Mouse (Mus musculus) yolk sac, embryonic 10.5 days (tissue): ENCODE results near the gene Msi2.

ENCODE experiments used
- DNase-seq: peaks from one replicate; pipeline ENCODE4 v3.0.0-alpha.2; 2017; ENCODE audit warnings: low spot score

Gene Msi2

GRCm38 (mm10) chr11:88514151-88514926 is 204.0 kb downstream of the Msi2 start:
- DNase-seq = no peak

DNA sequence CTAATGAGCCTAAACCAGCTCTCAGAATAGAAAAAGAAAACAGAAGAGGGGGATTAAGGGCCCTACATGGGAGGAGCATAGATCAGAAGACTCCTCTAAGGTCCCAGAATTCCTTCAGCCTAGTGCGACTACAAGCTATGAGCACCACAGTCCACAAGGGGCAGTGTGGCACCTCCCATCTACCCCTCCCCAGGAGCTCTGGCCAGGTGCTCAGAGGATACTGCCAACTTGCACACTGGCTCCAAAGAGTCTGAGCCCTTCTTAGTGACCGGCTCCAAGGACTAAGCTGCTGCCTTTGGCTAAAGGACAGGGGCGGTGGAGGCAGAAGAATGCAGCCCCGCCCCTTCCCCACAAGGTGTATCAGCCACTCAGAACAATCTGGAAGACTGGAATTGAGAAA is 205.7 kb downstream of the Msi2 start:
- peak; percentile 26 for DNase-seq

- no peak for DNase-seq
These were observed 207.9 kb downstream of the Msi2 start for GRCm38 (mm10) chr11:88510282-88510850.

DNA sequence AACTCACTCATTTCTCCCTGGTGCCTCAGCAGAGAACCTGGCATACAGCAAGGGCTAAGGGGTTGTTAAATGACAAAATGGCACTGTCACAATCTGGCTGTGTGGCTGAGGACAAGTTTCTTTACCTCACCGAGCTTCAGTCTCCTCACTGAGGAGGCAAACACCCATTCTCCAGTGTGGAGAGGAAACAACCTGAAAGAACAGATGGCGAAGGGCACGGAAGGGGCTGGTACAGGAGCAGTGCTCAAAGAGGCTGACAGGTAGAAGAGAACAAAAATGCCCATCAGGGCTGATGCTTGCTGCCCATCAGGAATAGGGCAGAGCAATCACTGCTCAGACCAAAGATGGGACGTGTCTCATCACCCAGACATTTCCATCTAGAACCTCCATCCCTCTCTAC is 208.8 kb downstream of the Msi2 start:
- DNase-seq = no peak

DNA sequence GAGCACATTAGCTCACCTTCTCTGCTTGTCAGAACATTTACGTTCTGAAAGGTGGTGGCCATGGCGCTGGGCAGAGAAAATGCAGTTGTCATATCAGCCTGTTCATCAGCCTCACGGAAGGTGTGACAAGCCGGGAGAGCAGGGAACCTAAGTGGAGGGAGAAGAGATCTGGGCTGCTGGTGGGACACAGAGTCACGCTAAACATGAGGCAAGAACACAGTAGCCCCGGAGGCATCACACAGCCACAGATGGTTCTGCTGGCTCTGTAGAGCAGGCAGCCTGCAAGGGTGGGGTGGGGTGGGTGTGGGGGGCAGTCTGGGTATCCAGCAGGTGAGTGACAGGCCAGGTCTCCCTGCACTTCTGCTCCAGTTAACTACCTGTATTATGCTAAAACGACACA is 210.2 kb downstream of the Msi2 start:
- DNase-seq = no peak

- DNase-seq = no peak
These were observed 211.5 kb downstream of the Msi2 start for GRCm38 (mm10) chr11:88506544-88507419.

DNA sequence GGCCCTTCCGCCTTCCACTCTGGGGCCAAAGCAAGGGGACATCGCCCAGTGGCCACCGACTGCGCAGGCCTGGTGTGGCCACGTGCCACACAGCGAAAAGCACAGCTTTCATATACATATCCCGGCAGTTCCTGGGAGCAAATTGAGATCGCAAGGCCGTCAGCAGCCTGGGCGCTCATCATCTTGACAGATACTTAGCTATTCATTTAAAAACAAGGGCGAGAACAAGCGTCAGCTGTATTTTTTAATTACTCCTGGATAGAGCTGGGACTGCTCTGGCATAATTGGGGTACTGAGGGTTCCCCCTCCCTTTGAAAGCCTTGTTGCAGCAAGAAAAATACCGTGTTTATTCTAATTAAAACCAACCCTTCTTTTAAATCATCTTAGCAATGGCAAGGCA is 212.2 kb downstream of the Msi2 start:
- no peak for DNase-seq

DNA sequence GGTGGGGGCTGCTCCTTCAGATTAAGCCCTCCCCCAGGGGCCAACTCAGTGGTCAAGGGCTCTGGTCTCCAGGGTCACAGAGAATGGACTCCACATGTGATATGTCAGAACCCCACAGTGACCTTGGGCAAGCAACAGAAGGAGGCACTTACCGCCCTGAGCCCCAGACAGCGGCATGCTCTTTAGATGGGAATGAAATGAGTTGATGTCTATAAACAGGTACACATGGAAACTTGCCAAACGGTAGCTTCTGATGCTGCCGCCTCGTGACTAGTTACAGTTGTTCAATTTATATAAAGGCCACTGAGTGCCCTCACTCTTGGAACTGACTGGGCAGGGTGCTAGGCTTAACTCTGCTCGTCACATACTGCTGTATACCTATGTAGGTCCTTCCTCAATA is 215.7 kb downstream of the Msi2 start:
- DNase-seq = no peak

DNA sequence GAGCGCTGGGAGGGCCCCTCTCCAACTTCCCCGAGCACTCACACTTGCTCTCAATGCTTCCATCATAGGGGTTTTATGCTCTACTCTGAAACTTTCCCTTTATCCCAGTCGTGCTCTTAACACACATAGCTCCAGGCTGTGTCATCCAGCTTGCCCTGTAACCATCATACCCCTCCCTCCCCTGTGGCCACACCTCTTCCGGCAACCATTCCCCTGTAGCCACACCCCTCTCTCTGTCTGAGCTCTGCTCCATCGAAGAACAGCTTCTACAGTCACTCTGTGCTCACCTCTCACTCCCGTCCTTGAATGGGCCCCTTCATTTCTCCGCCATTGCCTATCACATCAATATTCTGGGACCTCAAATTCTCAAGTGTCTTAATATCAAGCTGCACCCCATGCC is 219.8 kb downstream of the Msi2 start:
- no peak for DNase-seq

- no peak for DNase-seq
These were observed 221.9 kb downstream of the Msi2 start for GRCm38 (mm10) chr11:88496460-88496859.

DNA sequence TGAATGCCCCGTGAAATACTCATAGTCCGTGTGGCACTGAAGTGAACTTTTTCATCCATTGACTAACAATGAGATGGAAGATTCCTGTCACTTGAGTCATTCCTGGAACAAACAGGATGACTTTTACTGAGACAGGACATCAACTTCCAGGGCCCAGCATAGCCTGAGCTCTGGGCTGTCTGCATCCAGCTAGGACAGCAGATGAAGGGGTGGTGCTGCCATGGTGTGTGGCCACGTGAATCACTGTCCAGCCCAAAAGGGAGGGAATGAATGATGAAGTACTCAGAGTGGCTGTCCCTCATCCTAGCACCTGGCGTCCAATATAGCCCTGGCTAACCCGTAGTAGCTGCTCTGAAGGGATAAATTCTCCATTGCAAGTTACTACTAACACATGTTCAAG is 222.6 kb downstream of the Msi2 start:
- DNase-seq = no peak

GRCm38 (mm10) chr11:88495018-88495417 is 223.3 kb downstream of the Msi2 start:
- DNase-seq = no peak

DNA sequence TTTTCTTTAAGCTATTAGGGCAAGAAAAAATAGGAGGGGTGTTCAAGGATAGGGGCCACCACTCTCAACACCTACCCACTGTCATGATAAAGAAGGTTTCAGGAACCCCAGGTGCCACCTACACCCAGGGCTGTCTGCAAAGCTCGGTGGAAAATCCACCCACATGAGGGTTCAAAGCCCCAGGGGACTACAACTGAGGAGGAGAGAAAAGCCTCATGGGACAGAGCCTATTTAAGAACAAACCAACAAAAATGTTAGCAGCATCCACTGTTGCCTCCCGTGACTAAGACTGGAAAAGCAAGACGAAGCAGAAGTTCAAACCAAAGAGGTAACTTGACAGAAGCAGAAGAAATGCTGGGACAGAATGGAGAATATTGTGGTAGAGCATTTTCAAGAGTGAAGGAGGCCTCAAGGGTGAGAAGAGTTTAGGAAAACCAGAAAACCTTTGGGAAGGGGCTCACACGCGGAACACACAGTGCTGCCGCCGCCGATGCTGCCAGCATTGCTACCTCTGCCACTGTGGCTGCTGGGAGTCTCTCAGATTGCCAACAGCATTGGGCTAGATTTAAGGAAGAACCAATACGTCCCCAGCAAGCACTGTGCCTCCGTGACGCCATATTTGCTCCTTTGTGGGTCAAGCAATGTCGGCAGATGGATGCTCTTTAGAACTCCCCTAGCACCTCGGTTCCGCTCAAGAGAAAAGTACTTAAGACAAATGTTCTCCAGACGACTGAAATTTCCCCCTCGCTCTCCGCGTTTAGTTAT is 224.3 kb downstream of the Msi2 start:
- no peak for DNase-seq

GRCm38 (mm10) chr11:88492585-88492984 is 225.7 kb downstream of the Msi2 start:
- no peak for DNase-seq

- no peak for DNase-seq
These were observed 228.3 kb downstream of the Msi2 start for GRCm38 (mm10) chr11:88489985-88490384.

DNA sequence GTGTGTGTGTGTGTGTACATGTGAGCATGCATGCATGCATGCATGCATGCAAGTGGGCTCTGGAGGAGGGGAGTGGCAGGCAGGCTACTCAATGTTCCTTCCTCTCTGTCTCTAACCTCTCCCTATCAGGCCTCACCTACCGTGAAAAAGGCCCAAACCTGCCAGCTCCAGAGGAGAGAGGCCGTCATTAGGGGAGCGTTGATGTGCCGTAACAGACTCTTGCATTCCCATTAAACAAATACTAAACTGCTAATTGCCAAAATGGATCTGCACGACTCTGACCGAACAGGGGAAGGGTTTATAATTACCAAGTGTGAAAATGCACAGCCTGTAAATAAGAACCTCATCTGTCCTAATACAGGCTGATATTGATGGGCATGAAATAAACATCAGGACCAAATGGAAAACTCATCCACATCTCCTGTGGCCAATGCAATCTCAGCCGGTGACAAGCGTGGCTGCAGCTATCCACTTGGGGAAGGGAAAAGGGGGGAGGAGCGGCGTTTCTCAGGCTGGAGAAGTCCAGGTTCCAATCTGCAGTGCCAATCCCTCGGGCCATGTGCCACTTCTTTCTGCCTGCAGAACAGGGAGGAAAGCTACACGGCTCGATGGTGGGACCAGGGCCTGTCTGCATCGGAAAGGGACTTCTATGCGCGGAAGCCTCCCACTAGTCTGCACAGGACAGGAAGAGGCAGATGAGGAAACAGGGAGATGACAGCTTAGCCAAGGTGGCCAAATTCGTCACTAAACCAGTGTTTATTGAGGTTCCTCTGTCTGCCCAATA is 229.2 kb downstream of the Msi2 start:
- no peak for DNase-seq

DNA sequence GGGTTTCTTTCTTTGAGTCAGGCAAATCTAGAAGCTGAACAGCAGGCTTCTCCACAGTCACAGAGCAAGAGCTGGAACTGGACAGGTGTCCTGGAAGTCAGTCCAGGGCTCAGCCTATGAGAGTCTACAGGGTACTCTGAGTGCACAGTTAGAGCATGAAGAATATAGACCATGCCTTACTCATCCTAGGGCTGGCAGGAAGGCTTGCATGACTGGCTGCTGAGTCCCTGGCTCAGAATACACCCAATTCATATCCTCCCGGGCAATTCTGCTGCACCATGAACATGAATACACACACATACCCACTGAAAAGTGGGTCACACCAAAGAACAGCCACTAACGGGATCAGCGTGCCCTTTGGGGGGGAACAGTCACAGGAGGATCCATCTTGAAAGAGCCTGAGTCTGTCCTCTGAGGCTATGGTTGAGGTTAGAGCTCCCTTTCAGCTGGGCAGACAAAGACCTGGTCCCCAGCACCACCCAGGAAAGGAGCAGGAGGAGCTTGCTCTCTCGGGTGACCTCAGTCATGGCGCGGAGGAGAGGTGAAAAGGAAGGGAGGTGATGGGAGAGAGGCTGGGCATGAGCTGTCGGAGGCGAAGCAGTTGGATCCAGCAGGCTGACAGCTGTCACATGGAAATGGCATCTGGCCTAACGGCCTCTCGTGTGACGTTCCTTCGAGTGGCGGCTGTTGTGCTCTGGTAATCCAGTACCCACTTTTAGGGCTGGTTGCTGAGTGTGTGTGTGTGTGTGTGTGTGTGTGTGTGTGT is 230.0 kb downstream of the Msi2 start:
- no peak for DNase-seq

DNA sequence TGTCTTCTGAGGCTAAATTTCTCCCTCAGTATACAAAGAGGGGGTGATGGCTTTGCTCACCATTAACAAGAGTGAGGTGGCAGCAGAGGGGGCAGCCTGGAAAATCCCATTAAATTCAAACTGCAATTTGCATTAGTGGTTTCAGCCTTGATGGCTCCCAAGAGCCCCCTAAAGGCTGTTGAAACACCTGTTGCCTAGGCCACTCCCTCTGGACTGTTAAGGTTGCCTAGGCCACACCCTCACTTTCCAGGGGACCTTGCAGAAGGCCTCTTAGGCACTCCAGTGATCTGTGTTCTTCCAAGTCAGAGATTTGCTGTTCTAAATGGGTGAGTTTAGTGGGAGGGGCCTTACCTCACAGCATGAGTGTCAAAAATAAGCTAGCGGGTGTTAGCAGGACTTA is 232.3 kb downstream of the Msi2 start:
- no peak for DNase-seq

- no peak for DNase-seq
These were observed 233.2 kb downstream of the Msi2 start for GRCm38 (mm10) chr11:88485088-88485487.

DNA sequence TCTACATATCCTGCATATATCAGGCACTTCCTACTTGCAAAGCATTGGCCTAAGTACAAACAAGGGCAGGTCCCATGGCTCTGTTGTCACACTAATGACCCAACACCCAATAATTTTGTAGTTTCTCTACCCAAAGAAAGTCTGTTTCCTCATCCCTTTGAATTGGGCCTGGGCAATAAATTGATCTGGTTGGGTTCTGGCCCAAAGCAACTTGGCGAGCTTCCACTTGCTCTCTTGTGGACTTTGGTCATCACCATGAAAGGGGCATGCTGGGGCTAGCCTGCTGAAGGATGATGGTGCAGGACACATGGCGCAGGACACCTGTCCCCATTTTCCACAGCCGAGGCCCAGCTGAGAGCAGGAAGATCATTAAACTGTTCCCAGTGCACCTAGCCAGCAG is 234.3 kb downstream of the Msi2 start:
- no peak for DNase-seq

DNA sequence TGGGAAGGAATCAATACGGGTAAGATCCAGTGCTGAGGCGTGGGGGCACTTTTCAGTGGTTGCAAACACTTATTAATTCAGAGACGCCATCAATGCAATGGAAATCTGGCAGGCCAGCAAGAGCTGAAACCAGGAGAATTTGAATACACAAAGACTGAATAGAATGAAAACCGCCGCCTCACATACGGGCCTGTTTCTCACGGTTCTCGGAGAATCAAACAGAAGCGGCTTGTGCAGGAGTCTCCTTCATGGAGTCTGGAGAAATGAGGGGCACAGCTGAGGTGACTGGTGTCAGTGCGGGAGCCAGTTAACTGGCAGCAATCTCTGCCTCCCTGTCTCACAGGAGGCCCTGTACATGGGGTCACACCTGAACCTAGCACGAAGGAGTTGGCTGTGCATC is 235.7 kb downstream of the Msi2 start:
- no peak for DNase-seq
